Mouse (Mus musculus) midbrain, embryonic 16.5 days (tissue): ENCODE results near the gene B3galt6. TPM values are rescaled to one million over a fixed set of nuclear protein-coding genes. Genes with fewer than 3 reads are reported as not detected.

Experiments used
- ATAC-seq: fragments of 200-750 bp; cut with Nextera tagmentation; 2 replicates; pipeline ENCODE4 v1.8.0; 2017; ENCODE audit warnings: moderate TSS enrichment
- H3K27ac ChIP-seq: fragments of 300-500 bp; sonication (generic); 2 replicates; pipeline ENCODE4 v1.5.1; 2014; ENCODE audit warnings: mild to moderate bottlenecking, low read length, mixed read lengths
- H3K27me3 ChIP-seq: fragments of 300-500 bp; sonication (generic); 2 replicates; pipeline ENCODE4 v1.6.1; 2014; ENCODE audit warnings: low read depth, low read length, mixed read lengths; ENCODE audit not compliant: control insufficient read depth, insufficient read depth
- H3K36me3 ChIP-seq: fragments of 300-500 bp; sonication (generic); 2 replicates; pipeline ENCODE4 v1.6.1; 2014; ENCODE audit warnings: mild to moderate bottlenecking, low read length, moderate library complexity, mixed read lengths; ENCODE audit not compliant: control insufficient read depth, insufficient read depth
- H3K4me1 ChIP-seq: fragments of 300-500 bp; sonication (generic); 2 replicates; pipeline ENCODE4 v1.6.1; 2014; ENCODE audit warnings: mild to moderate bottlenecking, low read length, mixed read lengths; ENCODE audit not compliant: control insufficient read depth, insufficient read depth
- H3K4me2 ChIP-seq: fragments of 300-500 bp; sonication (generic); 2 replicates; pipeline ENCODE4 v1.6.1; 2014; ENCODE audit warnings: mild to moderate bottlenecking, low read length, mixed read lengths
- H3K4me3 ChIP-seq: fragments of 300-500 bp; sonication (generic); 2 replicates; pipeline ENCODE4 v1.5.1; 2014; ENCODE audit warnings: low read depth, mild to moderate bottlenecking, low read length, moderate library complexity, mixed read lengths
- H3K9ac ChIP-seq: fragments of 300-500 bp; sonication (generic); 2 replicates; pipeline ENCODE4 v1.6.1; 2014; ENCODE audit warnings: low read depth, low read length, mixed read lengths
- H3K9me3 ChIP-seq: fragments of 300-500 bp; sonication (generic); replicated peaks from 2 replicates; pipeline ENCODE4 v1.6.1; 2014; ENCODE audit warnings: mild to moderate bottlenecking, low read length, mixed read lengths; ENCODE audit not compliant: control insufficient read depth, poor library complexity, severe bottlenecking
- WGBS: fragments of 180-500 bp; shearing (Covaris S2); extraction: QIAGEN DNeasy Blood & Tissue Kit; methylation state at CpG from one replicate; pipeline ENCODE4 v1.1.7; 2014; 5-methylcytosine and 5-hydroxymethylcytosine counted together
- polyA plus RNA-seq: library from polyadenylated mRNA; unstranded; fragments of >200 nt; fragmentation: Nextera tagmentation; extraction: Ambion mirVana; gene quantifications from 2 replicates; pipeline ENCODE4 v1.2.1, GENCODE M21; 2015

B3galt6 gene
- polyA plus RNA-seq, 1 experiment from 2014 or later: 41.0 TPM

DNA sequence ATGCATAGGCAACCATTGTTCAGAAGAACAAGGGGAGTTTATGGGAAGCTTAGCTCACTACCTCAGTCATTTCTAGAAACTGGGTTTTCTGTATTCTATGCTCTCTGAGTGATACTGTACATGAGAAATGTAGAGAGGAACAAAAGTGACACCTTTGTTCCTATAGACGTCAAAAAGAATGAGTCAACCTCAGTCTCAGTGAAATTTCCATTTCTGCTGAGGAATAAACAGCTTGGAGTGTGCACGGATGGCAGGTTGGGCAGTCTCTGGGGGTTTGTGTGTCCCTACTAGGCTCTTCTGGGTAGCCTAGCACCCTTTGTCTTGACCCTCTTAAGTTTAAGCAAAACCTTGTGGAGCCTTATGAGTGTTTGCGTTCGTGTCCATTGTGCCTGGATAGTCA, 15.9 kb upstream of the B3galt6 start:
- Histone ChIP-seq H3K9ac (no peak overlapping the region), H3K36me3 (peaks cover 23% of the 10 kb centered on the region), H3K9me3 (no peaks in the 10 kb centered on the region), H3K4me1 (no peaks in the 10 kb centered on the region), H3K27ac (no peak overlapping the region), H3K27me3 (no peaks in the 10 kb centered on the region), H3K4me2 (no peak overlapping the region), H3K4me3 (no peak overlapping the region)
- no peak for ATAC-seq
- WGBS: 91% methylated on average over 4 of the region's 4 CpGs

DNA sequence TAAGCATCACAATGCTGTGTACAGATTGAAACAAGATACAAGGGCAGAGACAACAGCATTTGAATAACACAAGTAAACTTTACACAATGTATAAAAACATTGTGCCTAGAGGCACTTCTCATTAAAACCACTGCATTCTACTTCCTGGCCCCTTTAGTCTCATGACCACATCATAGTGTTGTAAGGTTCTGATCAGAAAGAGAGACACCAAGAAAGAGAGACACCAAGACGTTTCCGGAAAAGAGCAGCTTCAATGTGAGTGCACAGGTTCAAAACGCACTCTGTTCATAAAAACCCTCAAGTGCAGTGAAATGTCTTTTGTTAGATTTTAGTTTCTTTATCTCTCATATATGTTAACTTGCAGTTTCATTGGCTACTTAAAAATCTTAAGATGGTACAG, 11.7 kb upstream of the B3galt6 start:
- ATAC-seq: no peak
- Histone ChIP-seq H3K9me3 (no peaks in the 10 kb centered on the region), H3K36me3 (peaks cover 46% of the 10 kb centered on the region), H3K9ac (no peak overlapping the region), H3K4me1 (no peaks in the 10 kb centered on the region), H3K4me2 (no peak overlapping the region), H3K4me3 (no peak overlapping the region), H3K27ac (no peak overlapping the region), H3K27me3 (no peaks in the 10 kb centered on the region)
- WGBS: 95% methylated on average over 3 of the region's 3 CpGs

DNA sequence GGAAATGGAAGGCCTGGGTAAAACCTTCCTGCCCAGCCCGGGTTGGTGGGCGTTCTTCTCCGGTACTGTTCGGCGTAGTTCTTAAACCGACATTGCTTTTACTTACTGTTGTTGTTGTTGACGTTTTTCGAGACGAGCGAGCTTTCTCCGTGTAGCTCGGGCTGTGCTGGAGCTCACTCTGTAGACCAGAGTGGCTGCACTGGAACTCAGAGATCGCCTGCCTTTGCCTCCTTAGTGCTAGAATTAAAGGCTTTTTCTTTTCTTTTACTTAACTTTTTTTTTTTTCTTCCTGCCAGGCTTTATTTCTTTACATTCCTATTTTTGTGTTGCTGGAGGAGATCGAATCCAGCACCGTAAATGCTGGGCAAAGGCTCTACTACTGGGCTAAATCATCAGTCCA, 1.2 kb upstream of the B3galt6 start:
- H3K9ac ChIP-seq: peak overlapping the region; percentile 75
- peak overlapping the region; percentile 92 for H3K27ac ChIP-seq
- peak overlapping the region; percentile 76 for H3K4me3 ChIP-seq
- H3K36me3 ChIP-seq: peaks cover 5% of the 10 kb centered on the region; the same call in 1 of the 2 replicates
- H3K4me1 ChIP-seq: peaks cover 30% of the 10 kb centered on the region
- H3K9me3 ChIP-seq: no peaks in the 10 kb centered on the region
- no peak for ATAC-seq
- H3K27me3 ChIP-seq: no peaks in the 10 kb centered on the region
- peak overlapping the region; percentile 85 for H3K4me2 ChIP-seq
- WGBS: 5% methylated on average over 15 of the region's 15 CpGs

DNA sequence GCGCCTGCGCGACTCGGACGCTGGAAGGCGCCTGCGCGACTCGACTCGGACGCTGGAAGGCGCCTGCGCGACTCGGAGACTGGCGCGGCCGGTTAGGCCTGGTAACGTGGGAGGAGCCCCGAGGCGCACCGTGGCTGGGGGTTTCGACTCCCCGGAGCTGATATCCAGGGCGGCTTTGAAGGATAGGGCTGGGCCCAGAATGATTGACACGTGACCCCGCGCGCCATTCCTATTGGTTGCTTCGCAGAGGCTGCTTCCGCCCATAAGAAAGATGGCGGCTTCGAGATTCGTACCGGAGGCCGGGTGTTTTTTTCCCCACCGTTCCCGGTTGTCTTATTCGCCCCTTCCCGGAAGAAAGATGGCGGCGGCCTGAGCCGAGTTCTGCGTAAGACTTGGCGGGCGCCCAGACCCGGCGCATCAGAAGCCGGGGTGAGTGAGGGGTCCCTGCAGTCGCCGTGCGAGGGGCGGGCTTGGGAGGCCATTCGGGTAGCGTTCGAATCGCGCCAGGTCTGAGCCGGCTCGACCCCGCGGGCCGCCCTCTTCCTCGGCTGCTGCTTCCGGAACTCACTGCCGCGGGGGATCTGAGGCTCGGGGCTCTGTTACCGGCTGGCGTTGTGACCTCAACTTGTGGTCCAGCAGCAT, 578 bp upstream of the B3galt6 start:
- peak overlapping the region; percentile 75 for H3K9ac ChIP-seq
- peak overlapping the region; percentile 76 for H3K4me3 ChIP-seq
- H3K9me3 ChIP-seq: no peaks in the 10 kb centered on the region
- under 1% methylated on average over 69 of the region's 70 CpGs for WGBS
- H3K27me3 ChIP-seq: no peaks in the 10 kb centered on the region
- peak; percentile 86 for ATAC-seq
- peaks cover 30% of the 10 kb centered on the region for H3K4me1 ChIP-seq
- peaks cover 5% of the 10 kb centered on the region; the same call in 1 of the 2 replicates for H3K36me3 ChIP-seq
- peak overlapping the region; percentile 92 for H3K27ac ChIP-seq
- H3K4me2 ChIP-seq: peak overlapping the region; percentile 85

DNA sequence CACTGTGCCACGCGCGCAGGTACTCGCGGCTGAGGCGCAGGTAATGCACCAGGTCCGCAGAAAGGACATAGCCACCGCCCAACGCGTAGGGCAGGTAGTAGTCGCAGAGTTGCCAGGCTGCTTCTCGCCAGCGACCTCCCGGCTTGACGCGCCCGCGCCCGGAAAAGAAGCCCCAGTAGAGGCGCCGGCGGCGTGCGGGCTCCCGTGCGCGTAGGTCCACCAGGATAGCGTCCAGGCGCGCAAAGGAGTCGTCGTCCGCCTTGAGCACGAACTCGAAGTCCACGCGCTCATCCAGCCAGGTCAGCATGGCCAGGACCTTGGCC, 580 bp downstream of the B3galt6 start:
- H3K9me3 ChIP-seq: no peaks in the 10 kb centered on the region
- WGBS: 28% methylated on average over 37 of the region's 37 CpGs
- peak; percentile 38; the same call in 1 of the 2 replicates for ATAC-seq
- peak overlapping the region; percentile 98 for H3K4me2 ChIP-seq
- no peaks in the 10 kb centered on the region for H3K27me3 ChIP-seq
- H3K9ac ChIP-seq: peak overlapping the region; percentile 78
- H3K27ac ChIP-seq: peak overlapping the region; percentile 95
- H3K4me3 ChIP-seq: peak overlapping the region; percentile 67
- H3K4me1 ChIP-seq: peaks cover 30% of the 10 kb centered on the region
- H3K36me3 ChIP-seq: peaks cover 3% of the 10 kb centered on the region; the same call in 1 of the 2 replicates

DNA sequence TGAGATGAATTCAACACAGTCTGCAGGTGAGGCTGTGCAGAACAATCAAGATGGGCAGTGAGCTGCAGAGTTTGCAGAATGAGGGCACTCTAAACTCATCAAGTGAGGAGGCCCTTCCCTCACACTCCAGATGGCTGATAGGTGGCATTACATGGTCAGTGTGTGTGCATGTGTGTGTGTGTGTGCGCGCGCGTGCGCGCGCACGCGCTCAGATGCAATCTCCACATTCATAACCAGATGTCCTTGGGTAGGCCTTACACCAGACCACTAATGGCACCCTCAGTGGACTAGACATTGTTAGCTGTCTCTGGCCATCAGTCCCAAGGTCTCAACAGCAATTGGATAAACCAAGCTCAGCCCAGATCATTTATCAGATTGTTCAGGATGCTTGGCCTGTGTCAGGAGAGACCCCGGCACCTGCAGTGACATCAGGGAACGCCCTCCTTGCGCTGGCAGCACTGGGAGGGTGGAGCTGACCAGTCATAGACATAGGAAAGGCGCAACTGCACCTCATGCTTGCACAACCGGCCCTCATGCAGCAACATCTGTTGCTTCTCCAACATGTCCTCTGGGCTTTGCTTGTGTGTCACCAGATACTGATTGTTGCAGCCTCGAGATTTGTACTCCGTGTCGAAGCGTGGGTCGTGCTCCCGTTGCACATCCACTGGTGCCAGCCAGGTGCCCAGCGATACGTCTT, 1.1 kb downstream of the B3galt6 start:
- H3K9me3 ChIP-seq: no peaks in the 10 kb centered on the region
- peak overlapping the region; percentile 95 for H3K27ac ChIP-seq
- peaks cover 30% of the 10 kb centered on the region for H3K4me1 ChIP-seq
- no peaks in the 10 kb centered on the region for H3K27me3 ChIP-seq
- WGBS: 87% methylated on average over 22 of the region's 22 CpGs
- H3K4me2 ChIP-seq: peak overlapping the region; percentile 98
- peak; percentile 0; the same call in 1 of the 2 replicates for ATAC-seq
- H3K4me3 ChIP-seq: peak overlapping the region; percentile 67
- peak overlapping the region; percentile 78 for H3K9ac ChIP-seq
- no peaks in the 10 kb centered on the region; the same call in 1 of the 2 replicates for H3K36me3 ChIP-seq

DNA sequence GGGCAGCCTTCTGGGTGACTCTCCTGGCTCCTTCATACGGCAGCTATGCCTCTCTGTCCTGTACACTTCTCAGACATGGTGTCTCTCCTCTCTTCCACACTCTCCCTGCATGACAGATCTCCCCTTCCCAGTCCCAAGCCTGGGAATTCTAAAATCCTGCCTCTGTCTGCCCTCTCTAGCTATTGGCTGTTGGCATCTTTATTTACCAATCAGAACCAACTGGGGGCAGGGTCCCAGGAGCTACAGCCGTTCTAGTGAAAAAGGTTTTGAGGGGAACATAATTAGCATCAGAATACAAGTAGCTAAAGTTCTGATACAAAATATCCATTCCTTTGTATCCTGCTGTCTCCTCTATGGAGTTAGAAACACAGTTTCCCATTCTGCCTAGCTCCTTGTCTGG, 8.7 kb downstream of the B3galt6 start:
- ATAC-seq: no peak
- Histone ChIP-seq H3K9ac (0 out of 2 replicates have a peak overlapping the region, but pooled peaks have one; percentile 14), H3K4me2 (no peak overlapping the region), H3K4me3 (no peak overlapping the region), H3K4me1 (no peaks in the 10 kb centered on the region), H3K27ac (no peak overlapping the region), H3K27me3 (no peaks in the 10 kb centered on the region), H3K9me3 (no peaks in the 10 kb centered on the region), H3K36me3 (no peaks in the 10 kb centered on the region)
- WGBS: 14% methylated on average over 2 of the region's 2 CpGs

DNA sequence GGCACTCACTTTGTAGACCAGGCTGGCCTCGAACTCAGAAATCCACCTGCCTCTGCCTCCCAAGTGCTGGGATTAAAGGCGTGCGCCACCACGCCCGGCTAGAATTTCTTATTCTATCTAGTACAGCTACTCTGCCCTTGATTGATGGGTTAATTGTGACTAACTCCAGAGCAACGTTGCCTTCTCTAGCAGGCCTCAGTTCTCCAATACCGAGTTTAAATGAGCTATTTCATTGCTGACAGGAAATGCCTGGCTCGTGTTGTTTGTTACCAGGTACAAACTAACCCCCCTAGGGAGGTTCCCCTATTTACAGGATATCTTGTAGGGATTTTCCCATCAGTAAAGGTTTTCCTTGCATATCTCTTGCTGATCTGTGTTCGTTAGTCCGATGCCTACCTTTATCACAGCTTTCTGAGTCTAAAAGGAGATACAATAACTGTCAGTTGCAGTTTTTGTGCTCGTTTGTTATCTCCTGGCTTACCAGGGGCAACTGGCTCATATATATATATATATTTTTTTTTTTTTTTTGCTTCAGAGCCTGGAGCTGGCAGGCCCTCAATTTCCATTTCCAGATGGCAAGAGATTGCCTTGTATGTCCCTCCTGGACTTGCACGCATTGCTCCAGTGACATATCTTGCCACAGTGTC, 10.9 kb downstream of the B3galt6 start:
- Histone ChIP-seq H3K9me3 (no peaks in the 10 kb centered on the region), H3K4me3 (no peak overlapping the region), H3K4me2 (no peak overlapping the region), H3K9ac (no peak overlapping the region), H3K27me3 (no peaks in the 10 kb centered on the region), H3K36me3 (no peaks in the 10 kb centered on the region), H3K4me1 (no peaks in the 10 kb centered on the region), H3K27ac (no peak overlapping the region)
- 76% methylated on average over 11 of the region's 12 CpGs for WGBS
- ATAC-seq: no peak

DNA sequence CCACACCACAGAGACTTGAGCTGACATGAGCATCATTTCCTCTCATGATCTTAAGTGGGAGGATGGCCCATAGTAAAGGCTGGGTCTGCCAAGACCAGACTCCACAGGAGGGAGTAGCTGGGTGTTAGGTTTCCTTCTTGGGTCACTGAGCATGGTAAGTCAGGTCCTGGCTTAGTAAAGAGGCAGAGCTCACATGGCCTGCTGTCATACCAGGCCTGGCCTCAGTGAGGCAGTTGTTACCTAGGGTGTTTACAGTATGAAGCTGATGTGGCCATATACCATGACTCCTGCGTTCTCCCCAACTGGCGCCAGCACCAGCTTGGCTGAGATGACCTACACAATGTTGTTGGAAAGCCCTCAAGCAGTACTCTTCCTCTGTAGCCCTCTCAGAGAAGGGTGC, 19.2 kb downstream of the B3galt6 start:
- Histone ChIP-seq H3K27me3 (no peaks in the 10 kb centered on the region), H3K36me3 (no peaks in the 10 kb centered on the region), H3K4me3 (no peak overlapping the region), H3K9ac (no peak overlapping the region), H3K4me1 (no peaks in the 10 kb centered on the region), H3K4me2 (no peak overlapping the region), H3K27ac (no peak overlapping the region), H3K9me3 (no peaks in the 10 kb centered on the region)
- 90% methylated on average over 2 of the region's 2 CpGs for WGBS
- no peak for ATAC-seq
